Mouse (Mus musculus): Measurements from ENCODE around the gene Olfr1494. TPM values are rescaled to one million over a fixed set of nuclear protein-coding genes. Genes with fewer than 3 reads are reported as not detected.

The Olfr1494 gene
- not detected in 2 replicates for polyA plus RNA-seq (2012; rRNA removed)

GRCm38 (mm10) chr19:13739428-13739827, at the start of gene Olfr1494:
Gene Olfr1494, plus strand, starts transcription at chr19:13739728.

GRCm38 (mm10) chr19:13696968-13697367, 42.6 kb upstream of the Olfr1494 start, which contains the start of gene Olfr1491:
Gene Olfr1491, plus strand, starts transcription at chr19:13697268.

GRCm38 (mm10) chr19:13722978-13723377, 16.6 kb upstream of the Olfr1494 start, which contains the start of gene Olfr1493-ps1:
Gene Olfr1493-ps1, plus strand, starts transcription at chr19:13723278.

GRCm38 (mm10) chr19:13764306-13764705, 24.8 kb downstream of the Olfr1494 start, which contains the start of gene Olfr1495:
Gene Olfr1495, plus strand, starts transcription at chr19:13764606.

GRCm38 (mm10) chr19:13777578-13777977, 38.0 kb downstream of the Olfr1494 start, which contains the start of gene Olfr1496:
Gene Olfr1496, plus strand, starts transcription at chr19:13777878.

GRCm38 (mm10) chr19:13798102-13798501, 58.6 kb downstream of the Olfr1494 start, which contains the start of gene Olfr1497:
Gene Olfr1497, minus strand, starts transcription at chr19:13798202.

Other genes starting within 250 kb of the Olfr1494 start
- not detected in 2 replicates for gene Olfr1477, start 239.2 kb upstream of the Olfr1494 start, polyA plus RNA-seq (2012; rRNA removed)
- gene Olfr1480, start 211.8 kb upstream of the Olfr1494 start, polyA plus RNA-seq (2012; rRNA removed), result not detected in 2 replicates
- gene Olfr1484, start 156.2 kb upstream of the Olfr1494 start, polyA plus RNA-seq (2012; rRNA removed), result not detected in 2 replicates
- gene Olfr1487, start 122.4 kb upstream of the Olfr1494 start, polyA plus RNA-seq (2012; rRNA removed), result not detected in 2 replicates
- gene Olfr1489, start 108.1 kb upstream of the Olfr1494 start, polyA plus RNA-seq (2012; rRNA removed), result not detected in 2 replicates
- gene Olfr1490, start 88.6 kb upstream of the Olfr1494 start, polyA plus RNA-seq (2012; rRNA removed), result not detected in 2 replicates
- gene Olfr1491, start 42.5 kb upstream of the Olfr1494 start, polyA plus RNA-seq (2012; rRNA removed), result not detected in 2 replicates
- not detected in 2 replicates for gene Olfr1493-ps1, start 16.4 kb upstream of the Olfr1494 start, polyA plus RNA-seq (2012; rRNA removed)
- gene Olfr1495, start 24.9 kb downstream of the Olfr1494 start, polyA plus RNA-seq (2012; rRNA removed), result not detected in 2 replicates
- gene Olfr1496, start 38.1 kb downstream of the Olfr1494 start, polyA plus RNA-seq (2012; rRNA removed), result not detected in 2 replicates
- gene Olfr1497, start 58.5 kb downstream of the Olfr1494 start, polyA plus RNA-seq (2012; rRNA removed), result not detected in 2 replicates
- gene Olfr1499, start 79.7 kb downstream of the Olfr1494 start, polyA plus RNA-seq (2012; rRNA removed), result not detected in 2 replicates
- not detected in 2 replicates for gene Olfr1500, start 90.8 kb downstream of the Olfr1494 start, polyA plus RNA-seq (2012; rRNA removed)
- not detected in 2 replicates for gene Olfr1501, start 111.0 kb downstream of the Olfr1494 start, polyA plus RNA-seq (2012; rRNA removed)
- gene Olfr1502, start 122.1 kb downstream of the Olfr1494 start, polyA plus RNA-seq (2012; rRNA removed), result not detected in 2 replicates
- not detected in 2 replicates for gene Olfr1504, start 158.2 kb downstream of the Olfr1494 start, polyA plus RNA-seq (2012; rRNA removed)
- gene Olfr1505, start 173.8 kb downstream of the Olfr1494 start, polyA plus RNA-seq (2012; rRNA removed), result not detected in 2 replicates